Mouse (Mus musculus) neural tube, embryonic 11.5 days (tissue): ENCODE measurements around the gene Gabrr2. TPM values are rescaled to one million over a fixed set of nuclear protein-coding genes. Genes with fewer than 3 reads are reported as not detected.

Experiments
- ATAC-seq: fragments of 200-750 bp; cut with Nextera tagmentation; 2 replicates; pipeline ENCODE4 v1.8.0; 2017; ENCODE audit warnings: moderate number of reproducible peaks, mild to moderate bottlenecking, moderate TSS enrichment, moderate library complexity; ENCODE audit not compliant: insufficient read depth, low FRiP score, low TSS enrichment
- DNase-seq: peaks from one replicate; pipeline ENCODE4 v3.0.0-alpha.2; 2015; ENCODE audit warnings: low spot score
- H3K27ac ChIP-seq: fragments of 300-500 bp; sonication (generic); 2 replicates; pipeline ENCODE4 v1.5.1; 2014; ENCODE audit warnings: low read depth, mild to moderate bottlenecking, low read length
- H3K27me3 ChIP-seq: fragments of 300-500 bp; sonication (generic); 2 replicates; pipeline ENCODE4 v1.6.1; 2014; ENCODE audit warnings: mild to moderate bottlenecking, low read length, mixed read lengths; ENCODE audit not compliant: control insufficient read depth, insufficient read depth
- H3K36me3 ChIP-seq: fragments of 300-500 bp; sonication (generic); 2 replicates; pipeline ENCODE4 v1.6.1; 2014; ENCODE audit warnings: mild to moderate bottlenecking, low read length, moderate library complexity, mixed read lengths; ENCODE audit not compliant: control insufficient read depth, insufficient read depth
- H3K4me1 ChIP-seq: fragments of 300-500 bp; sonication (generic); 2 replicates; pipeline ENCODE4 v1.6.1; 2014; ENCODE audit warnings: low read length, mixed read lengths; ENCODE audit not compliant: control insufficient read depth, insufficient read depth
- H3K4me2 ChIP-seq: fragments of 300-500 bp; sonication (generic); 2 replicates; pipeline ENCODE4 v1.6.1; 2014; ENCODE audit warnings: low read depth, mild to moderate bottlenecking, moderate library complexity
- H3K4me3 ChIP-seq: fragments of 300-500 bp; sonication (generic); 2 replicates; pipeline ENCODE4 v1.5.1; 2014; ENCODE audit warnings: low read depth, low read length
- H3K9ac ChIP-seq: fragments of 300-500 bp; sonication (generic); 2 replicates; pipeline ENCODE4 v1.6.1; 2014; ENCODE audit warnings: mild to moderate bottlenecking, low read length
- H3K9me3 ChIP-seq: fragments of 300-500 bp; sonication (generic); 2 replicates; pipeline ENCODE4 v1.6.1; 2016; ENCODE audit warnings: low read length; ENCODE audit not compliant: control insufficient read depth
- WGBS: fragments of 180-500 bp; shearing (Covaris S2); extraction: QIAGEN DNeasy Blood & Tissue Kit; methylation state at CpG from one replicate; pipeline ENCODE4 v1.1.7; 2014; 5-methylcytosine and 5-hydroxymethylcytosine counted together
- polyA plus RNA-seq: library from polyadenylated mRNA; unstranded; fragments of >200 nt; fragmentation: Nextera tagmentation; extraction: Ambion mirVana; gene quantifications from 2 replicates; pipeline ENCODE4 v1.2.1, GENCODE M21; 2014

The Gabrr2 gene
- polyA plus RNA-seq, 1 experiment from 2014 or later = not detected

GRCm38 (mm10) chr4:33075776-33076524 lies 13.2 kb downstream of the Gabrr2 start:
- no peak overlapping the region for H3K27ac ChIP-seq
- H3K4me2 ChIP-seq = no peak overlapping the region
- H3K4me1 ChIP-seq = no peaks in the 10 kb centered on the region
- no peaks in the 10 kb centered on the region for H3K9me3 ChIP-seq
- no peaks in the 10 kb centered on the region for H3K27me3 ChIP-seq
- H3K9ac ChIP-seq = no peak overlapping the region
- DNase-seq = no peak
- H3K4me3 ChIP-seq = no peak overlapping the region
- no peak for ATAC-seq
- no peaks in the 10 kb centered on the region for H3K36me3 ChIP-seq
- WGBS = 86% methylated on average over 5 of the region's 5 CpGs

GRCm38 (mm10) chr4:33077161-33077560 lies 14.4 kb downstream of the Gabrr2 start:
- no peak overlapping the region for H3K4me3 ChIP-seq
- H3K9me3 ChIP-seq = no peaks in the 10 kb centered on the region
- no peaks in the 10 kb centered on the region for H3K27me3 ChIP-seq
- H3K36me3 ChIP-seq = no peaks in the 10 kb centered on the region
- H3K4me1 ChIP-seq = no peaks in the 10 kb centered on the region
- no peak for ATAC-seq
- H3K4me2 ChIP-seq = no peak overlapping the region
- DNase-seq = no peak
- no peak overlapping the region for H3K9ac ChIP-seq
- no peak overlapping the region for H3K27ac ChIP-seq
- 79% methylated on average over 11 of the region's 11 CpGs for WGBS

GRCm38 (mm10) chr4:33077724-33078123 lies 14.9 kb downstream of the Gabrr2 start:
- Histone ChIP-seq H3K27me3 (no peaks in the 10 kb centered on the region), H3K4me3 (no peak overlapping the region), H3K9me3 (no peaks in the 10 kb centered on the region), H3K9ac (no peak overlapping the region), H3K27ac (no peak overlapping the region), H3K4me1 (no peaks in the 10 kb centered on the region), H3K36me3 (no peaks in the 10 kb centered on the region), H3K4me2 (no peak overlapping the region)
- ATAC-seq (no peak), DNase-seq (no peak)
- WGBS = 63% methylated on average over 8 of the region's 8 CpGs

GRCm38 (mm10) chr4:33078492-33078891 lies 15.7 kb downstream of the Gabrr2 start:
- WGBS = 86% methylated on average over 3 of the region's 3 CpGs
- no peak overlapping the region for H3K27ac ChIP-seq
- DNase-seq (no peak), ATAC-seq (no peak)
- no peaks in the 10 kb centered on the region for H3K9me3 ChIP-seq
- no peaks in the 10 kb centered on the region for H3K36me3 ChIP-seq
- no peak overlapping the region for H3K9ac ChIP-seq
- H3K4me2 ChIP-seq = no peak overlapping the region
- H3K4me1 ChIP-seq = no peaks in the 10 kb centered on the region
- no peaks in the 10 kb centered on the region for H3K27me3 ChIP-seq
- no peak overlapping the region for H3K4me3 ChIP-seq

GRCm38 (mm10) chr4:33099118-33099694 lies 36.4 kb downstream of the Gabrr2 start:
- Histone ChIP-seq H3K9me3 (no peaks in the 10 kb centered on the region), H3K4me2 (no peak overlapping the region), H3K27ac (no peak overlapping the region), H3K4me1 (no peaks in the 10 kb centered on the region), H3K4me3 (no peak overlapping the region), H3K27me3 (no peaks in the 10 kb centered on the region), H3K9ac (no peak overlapping the region), H3K36me3 (no peaks in the 10 kb centered on the region)
- ATAC-seq (no peak), DNase-seq (no peak)
- 84% methylated on average over 6 of the region's 6 CpGs for WGBS

GRCm38 (mm10) chr4:33109720-33110458 lies 47.1 kb downstream of the Gabrr2 start:
- 87% methylated on average over 14 of the region's 14 CpGs for WGBS
- no peak overlapping the region for H3K9ac ChIP-seq
- no peaks in the 10 kb centered on the region for H3K27me3 ChIP-seq
- no peak overlapping the region for H3K4me3 ChIP-seq
- H3K9me3 ChIP-seq = no peaks in the 10 kb centered on the region
- H3K4me2 ChIP-seq = no peak overlapping the region
- no peaks in the 10 kb centered on the region for H3K36me3 ChIP-seq
- no peak for DNase-seq
- H3K27ac ChIP-seq = no peak overlapping the region
- ATAC-seq = no peak
- H3K4me1 ChIP-seq = no peaks in the 10 kb centered on the region

GRCm38 (mm10) chr4:33110845-33111244 lies 48.0 kb downstream of the Gabrr2 start:
- Histone ChIP-seq H3K27me3 (no peaks in the 10 kb centered on the region), H3K9ac (no peak overlapping the region), H3K4me2 (no peak overlapping the region), H3K4me3 (no peak overlapping the region), H3K9me3 (no peaks in the 10 kb centered on the region), H3K27ac (no peak overlapping the region), H3K4me1 (no peaks in the 10 kb centered on the region), H3K36me3 (no peaks in the 10 kb centered on the region)
- ATAC-seq = no peak
- no peak for DNase-seq
- 85% methylated on average over 7 of the region's 7 CpGs for WGBS

- WGBS = 92% methylated on average over 9 of the region's 9 CpGs
- ATAC-seq (no peak), DNase-seq (no peak)
- Histone ChIP-seq H3K27ac (no peak overlapping the region), H3K27me3 (no peaks in the 10 kb centered on the region), H3K4me3 (no peak overlapping the region), H3K9ac (no peak overlapping the region), H3K4me2 (no peak overlapping the region), H3K4me1 (no peaks in the 10 kb centered on the region), H3K9me3 (no peaks in the 10 kb centered on the region), H3K36me3 (no peaks in the 10 kb centered on the region)
Measured at GRCm38 (mm10) chr4:33111358-33111757, 48.6 kb downstream of the Gabrr2 start.
